Mouse (Mus musculus) embryonic fibroblast, embryonic 13.5 days (primary cell): Measurements from ENCODE around the gene Otx1. TPM values are rescaled to one million over a fixed set of nuclear protein-coding genes. Genes with fewer than 3 reads are reported as not detected.

ENCODE experiments used
- H3K27ac ChIP-seq: 2 replicates; pipeline ENCODE4 v1.5.1; 2012; ENCODE audit warnings: low read length, control low read depth, inconsistent platforms; ENCODE audit not compliant: insufficient read depth
- H3K4me1 ChIP-seq: 2 replicates; pipeline ENCODE4 v1.6.1; 2011; ENCODE audit warnings: low read length; ENCODE audit not compliant: control insufficient read depth, insufficient read depth
- H3K4me3 ChIP-seq: 2 replicates; pipeline ENCODE4 v1.5.1; 2011; ENCODE audit warnings: mild to moderate bottlenecking, control low read depth, low read length; ENCODE audit not compliant: insufficient read depth
- CTCF ChIP-seq: IDR thresholded peaks from 2 replicates; pipeline ENCODE4 v1.5.1; 2011; ENCODE audit warnings: mild to moderate bottlenecking, control low read depth, low read length, moderate library complexity, borderline replicate concordance; ENCODE audit not compliant: insufficient read depth
- POLR2A ChIP-seq: IDR thresholded peaks from 2 replicates; pipeline ENCODE4 v1.6.1; 2011; ENCODE audit warnings: low read depth, mild to moderate bottlenecking, control low read depth, low read length, moderate library complexity
- polyA plus RNA-seq: library from polyadenylated mRNA; stranded (reverse); fragments of >200 nt; gene quantifications from 2 replicates; pipeline ENCODE4 v1.2.4, GENCODE M21; 2011; ENCODE audit warnings: low read depth; ENCODE audit not compliant: missing spikeins, insufficient read length

The Otx1 gene
- polyA plus RNA-seq, 1 experiment: not detected

DNA sequence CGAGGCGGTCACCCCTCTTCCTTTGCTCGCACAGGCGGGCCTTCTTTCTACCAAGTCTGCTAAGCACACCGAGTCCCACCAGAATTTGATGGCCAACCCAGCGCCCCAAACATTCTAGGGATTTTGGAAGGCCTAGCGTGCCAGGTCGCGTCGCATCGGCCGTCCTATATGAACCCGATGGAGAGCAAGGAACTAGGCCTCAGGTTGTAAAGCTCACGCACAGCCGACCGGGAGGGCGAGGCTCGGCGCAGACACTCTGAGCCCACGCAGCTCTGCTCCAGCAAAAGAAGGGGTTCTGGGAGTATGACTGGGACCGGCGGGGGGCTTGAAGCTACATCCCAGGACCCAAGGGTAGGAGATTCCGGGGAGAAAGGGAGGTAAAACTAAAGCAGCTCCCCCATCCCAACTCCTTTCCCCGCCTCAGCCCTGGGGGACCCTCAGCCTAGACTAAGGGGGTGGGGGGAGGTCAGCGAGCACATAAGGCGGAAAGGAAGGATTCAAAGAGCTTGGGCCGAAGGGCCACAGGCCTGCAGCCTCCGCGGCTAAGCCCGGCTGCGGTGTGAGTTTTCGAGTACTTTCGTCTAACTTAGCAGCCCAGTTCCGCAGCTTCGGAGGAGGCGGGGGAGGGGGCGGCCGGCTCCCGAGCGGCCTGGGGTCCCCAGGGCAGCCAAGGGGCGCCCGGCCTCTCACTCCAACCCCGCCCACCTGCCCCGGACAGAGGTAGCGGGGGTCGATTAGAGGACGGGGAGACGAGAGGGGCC lies 2.2 kb downstream of the Otx1 start:
- H3K27ac ChIP-seq: no peak overlapping the region
- no peak for TF ChIP-seq CTCF
- no peak for TF ChIP-seq POLR2A
- H3K4me3 ChIP-seq: peak overlapping the region; percentile 45; the same call in 1 of the 2 replicates
- peaks cover 2% of the 10 kb centered on the region; the same call in 1 of the 2 replicates for H3K4me1 ChIP-seq

DNA sequence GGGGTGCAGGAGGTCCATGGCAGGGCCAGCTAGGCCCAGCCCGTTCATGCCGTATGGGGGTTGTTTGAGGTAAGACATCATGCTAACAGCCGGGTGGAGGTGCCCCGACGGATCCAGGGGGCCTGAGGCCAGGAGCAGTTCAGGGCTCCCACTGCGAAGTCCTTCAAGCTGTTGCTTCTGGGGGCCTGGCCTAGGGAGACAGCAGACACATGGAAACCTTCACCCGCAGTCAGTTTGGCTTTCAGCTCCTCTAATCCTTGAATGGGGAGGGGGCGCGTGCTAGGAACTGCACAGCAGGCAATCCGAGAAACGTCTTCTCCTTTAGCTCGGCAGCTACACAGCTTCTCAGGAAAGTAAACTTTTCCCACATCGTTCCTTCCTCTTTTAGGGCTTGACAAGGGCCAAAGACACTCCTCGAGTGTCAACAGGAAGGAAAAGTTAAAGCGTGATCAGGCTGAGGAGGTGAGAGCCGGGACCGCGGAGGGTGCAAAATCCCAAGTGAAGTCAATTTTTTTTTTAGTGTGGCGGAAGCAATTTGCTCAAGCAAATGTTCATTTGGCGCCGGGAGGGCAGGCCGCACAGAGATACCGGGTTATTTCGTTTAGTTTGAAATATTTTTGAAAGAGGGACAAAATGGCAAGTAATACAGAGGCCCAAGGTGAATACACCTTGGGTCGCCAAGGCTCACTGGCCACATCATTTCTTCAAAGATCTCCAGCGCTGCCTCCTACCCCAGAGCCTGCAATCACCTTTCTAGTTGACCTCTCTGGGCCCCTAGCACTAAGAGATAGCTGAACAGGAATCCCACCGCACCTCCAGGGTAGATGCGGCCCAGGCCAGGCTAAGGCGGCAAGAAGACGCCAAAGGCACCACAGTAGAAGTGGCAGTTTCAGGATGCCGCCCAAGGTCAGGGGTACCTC lies 3.0 kb downstream of the Otx1 start:
- Histone ChIP-seq H3K4me3 (no peak overlapping the region), H3K4me1 (peaks cover 2% of the 10 kb centered on the region; the same call in 1 of the 2 replicates)
- TF ChIP-seq POLR2A (no peak), CTCF (no peak)

DNA sequence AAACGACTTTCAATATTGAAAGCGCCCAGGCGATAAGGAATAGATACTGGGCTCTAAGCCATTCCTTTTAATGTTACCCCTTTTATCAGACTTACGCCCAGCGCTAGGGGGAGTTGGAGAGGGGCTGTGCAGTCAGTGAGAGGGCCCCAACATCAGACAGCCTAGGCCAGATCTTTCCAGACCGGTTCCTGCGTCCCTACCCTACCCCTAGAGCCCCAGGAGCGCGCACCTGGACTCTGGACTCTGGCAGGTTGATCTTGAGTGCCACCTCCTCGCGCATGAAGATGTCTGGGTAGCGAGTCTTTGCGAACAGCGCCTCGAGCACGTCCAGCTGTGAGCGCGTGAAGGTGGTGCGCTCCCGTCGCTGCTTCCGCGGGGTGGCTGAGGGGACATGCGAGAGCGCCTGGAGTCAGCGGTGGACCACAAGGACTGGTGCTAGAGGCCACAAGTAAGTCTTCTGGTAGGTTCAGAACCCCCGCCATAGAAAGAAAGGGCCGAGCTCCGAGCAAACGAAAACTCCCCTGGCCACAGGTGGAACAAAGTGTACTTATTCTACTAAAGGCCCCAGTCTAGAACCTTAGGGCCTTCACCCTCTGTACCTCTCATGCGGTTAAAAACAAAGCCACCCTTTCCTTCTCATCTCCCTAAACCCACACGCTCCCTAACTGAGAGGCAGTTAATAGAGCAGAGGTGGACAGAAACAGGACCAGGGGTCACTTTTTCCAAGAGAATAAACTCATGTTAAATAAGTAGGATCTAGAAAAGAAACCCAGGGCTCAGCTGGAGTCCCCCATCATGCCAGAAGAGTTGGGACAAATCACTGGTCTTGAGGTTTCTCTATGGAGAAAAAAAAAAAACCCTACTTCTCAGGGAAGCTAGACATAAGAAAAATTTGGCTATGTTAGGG lies 4.3 kb downstream of the Otx1 start:
- TF ChIP-seq POLR2A: no peak
- no peak for TF ChIP-seq CTCF
- Histone ChIP-seq H3K4me3 (no peak overlapping the region), H3K4me1 (peaks cover 2% of the 10 kb centered on the region; the same call in 1 of the 2 replicates), H3K27ac (no peak overlapping the region)

More for the DNA sequence above, 3.0 kb downstream of the Otx1 start:
- no peak overlapping the region for H3K27ac ChIP-seq

DNA sequence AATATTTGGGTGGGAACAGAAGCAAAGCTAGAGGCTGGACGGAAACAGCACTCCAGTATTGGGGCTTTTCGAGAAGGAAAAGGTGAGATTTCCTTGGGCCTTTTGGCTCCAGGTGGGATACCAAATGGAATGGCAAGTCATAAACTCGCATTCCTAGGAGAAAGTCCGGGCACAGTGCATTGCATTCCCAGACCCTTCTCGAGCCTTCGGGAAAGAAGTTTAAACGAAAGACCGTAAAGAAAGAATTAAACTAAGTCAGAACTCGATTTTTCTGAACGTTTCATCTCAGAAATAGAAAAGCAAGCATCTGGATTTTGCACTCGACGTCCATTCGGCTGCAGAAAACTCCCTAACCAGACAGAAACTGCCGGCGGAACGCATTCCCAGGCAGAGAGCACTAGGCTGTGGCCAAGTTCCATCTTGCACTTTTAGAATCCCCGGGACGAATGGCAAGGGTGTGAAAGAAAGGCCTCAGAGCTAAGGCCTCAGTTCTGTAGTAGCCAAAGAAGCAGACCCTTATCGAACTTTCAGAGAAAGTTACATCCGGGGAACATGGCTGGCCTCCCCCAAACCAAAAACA lies 5.0 kb downstream of the Otx1 start:
- no peak overlapping the region for H3K4me3 ChIP-seq
- TF ChIP-seq CTCF (no peak), POLR2A (no peak)
- no peak overlapping the region for H3K27ac ChIP-seq
- H3K4me1 ChIP-seq: peaks cover 2% of the 10 kb centered on the region; the same call in 1 of the 2 replicates

DNA sequence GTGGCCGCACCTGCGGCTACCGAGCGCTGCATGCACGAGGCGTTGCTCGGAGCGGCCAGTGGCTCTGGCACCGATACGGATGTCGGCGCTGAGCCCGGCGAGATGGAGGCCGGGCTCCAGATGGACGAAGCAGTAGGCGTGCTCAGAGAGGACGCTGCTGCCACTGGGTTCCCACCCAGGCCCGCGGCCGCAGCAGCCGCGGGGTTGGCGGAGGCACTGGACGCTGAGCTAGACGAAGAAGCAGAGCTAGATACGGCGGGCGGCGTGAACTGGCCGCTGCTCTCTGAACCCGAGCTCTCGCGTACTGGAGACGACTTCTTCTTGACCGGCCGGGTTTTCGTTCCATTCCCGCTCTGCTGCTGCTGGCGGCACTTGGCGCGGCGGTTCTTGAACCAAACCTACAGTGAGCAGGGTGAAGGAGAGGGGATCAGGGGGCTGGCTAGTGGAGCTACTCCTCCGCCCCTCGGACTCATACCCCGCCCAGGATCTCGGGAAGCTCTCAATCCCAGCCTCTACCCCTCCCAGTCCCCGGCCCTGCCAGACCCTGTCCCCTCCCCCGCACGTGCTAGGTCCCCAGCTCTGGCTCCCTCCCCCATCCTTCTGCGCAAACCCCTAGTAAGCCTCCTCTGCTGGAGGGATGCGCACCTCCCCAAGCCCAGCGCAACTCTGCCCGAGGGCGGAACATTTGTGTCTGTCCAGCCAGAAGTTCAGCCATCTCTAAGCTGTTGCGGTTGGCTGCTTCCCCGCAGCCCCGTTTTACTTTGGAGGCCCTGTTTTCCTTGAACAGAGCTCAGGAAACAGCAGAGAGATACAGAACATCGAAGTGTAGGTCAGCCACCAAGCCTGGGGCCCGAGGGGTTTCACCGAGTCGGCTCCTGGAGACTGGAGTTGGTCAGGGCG lies 5.8 kb downstream of the Otx1 start:
- TF ChIP-seq POLR2A: no peak
- no peak overlapping the region for H3K27ac ChIP-seq
- 0 out of 2 replicates have a peak overlapping the region, but pooled peaks have one; percentile 0 for H3K4me3 ChIP-seq
- peaks cover 2% of the 10 kb centered on the region; the same call in 1 of the 2 replicates for H3K4me1 ChIP-seq

- peaks cover 2% of the 10 kb centered on the region; the same call in 1 of the 2 replicates for H3K4me1 ChIP-seq
- no peak for TF ChIP-seq POLR2A
- no peak for TF ChIP-seq CTCF
- H3K4me3 ChIP-seq: 0 out of 2 replicates have a peak overlapping the region, but pooled peaks have one; percentile 0
- no peak overlapping the region for H3K27ac ChIP-seq
Measured at GRCm38 (mm10) chr11:21996325-21996647, 6.4 kb downstream of the Otx1 start.

DNA sequence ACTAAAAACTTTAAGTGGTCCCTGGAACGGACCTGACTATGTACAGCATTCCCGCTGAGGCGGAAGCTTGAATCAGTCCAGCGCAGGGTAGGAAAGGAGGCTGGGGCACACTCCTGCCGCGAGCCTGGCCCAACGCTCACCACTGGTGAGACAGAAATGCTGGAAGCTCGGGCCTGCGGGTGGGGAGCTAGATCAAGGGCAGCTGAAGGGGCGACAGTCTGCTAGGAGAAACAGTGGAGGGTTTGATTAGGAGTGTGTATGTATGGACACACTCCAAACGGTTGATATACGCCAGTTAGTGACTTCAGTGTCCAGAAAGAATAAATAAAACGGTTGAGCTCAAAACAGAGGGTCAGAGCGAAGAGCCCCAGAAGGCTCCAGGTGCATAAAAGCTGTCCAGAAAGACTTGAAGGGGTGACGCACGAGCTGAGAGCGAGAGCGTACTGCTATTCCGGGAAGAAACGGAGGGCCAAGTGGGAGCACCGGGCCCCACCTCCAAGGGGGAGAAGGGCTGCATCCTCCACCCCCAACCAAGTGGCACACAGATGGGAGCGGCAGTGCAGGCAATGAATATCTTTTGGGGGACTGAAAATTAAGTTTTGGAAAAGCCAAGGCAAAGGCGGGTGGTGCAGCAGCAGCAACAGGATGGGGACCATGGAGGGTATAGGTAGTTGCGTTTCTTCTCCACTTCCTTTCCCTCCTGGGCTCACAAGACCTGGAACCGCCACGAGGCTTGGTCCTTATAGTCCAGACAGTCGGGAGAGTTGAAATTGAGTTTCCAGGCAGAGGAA lies 7.0 kb downstream of the Otx1 start:
- TF ChIP-seq CTCF (no peak), POLR2A (no peak)
- no peak overlapping the region for H3K4me3 ChIP-seq
- no peak overlapping the region for H3K27ac ChIP-seq
- peaks cover 2% of the 10 kb centered on the region; the same call in 1 of the 2 replicates for H3K4me1 ChIP-seq
